Mouse (Mus musculus): ENCODE data around the gene Abcf2. TPM values are rescaled to one million over a fixed set of nuclear protein-coding genes. Genes with fewer than 3 reads are reported as not detected.
A peak's percentile ranks its signal among the peaks of the same experiment; 100 is the strongest.

The Abcf2 gene
- total RNA-seq (2022): 10 to 100 TPM; 80.5 to 93.3 (median 83.7) TPM

GRCm38 (mm10) chr5:24577183-24577929, at the start of gene Abcf2:
TSS of gene Abcf2 (minus strand) at chr5:24577467.
- DNase-seq (ENCODE audit: low spot score in 2 of 2): peak; percentile 100

- DNase-seq (ENCODE audit: low spot score in 2 of 2): no peak
Observed at GRCm38 (mm10) chr5:24624822-24625120, 47.5 kb upstream of the Abcf2 start.

- peak; percentile 67 to 85 for DNase-seq (ENCODE audit: low spot score in 2 of 2)
Observed at GRCm38 (mm10) chr5:24623986-24624821, 46.9 kb upstream of the Abcf2 start, which contains the start of gene Smarcd3. TSS of gene Smarcd3 (minus strand) at chr5:24624411.

- DNase-seq (ENCODE audit: low spot score in 2 of 2): peak in 1 of 2 experiments; percentile 76
Observed at GRCm38 (mm10) chr5:24623041-24623985, 46.0 kb upstream of the Abcf2 start.

- no peak for DNase-seq (ENCODE audit: low spot score in 2 of 2)
Observed at GRCm38 (mm10) chr5:24622386-24623040, 45.2 kb upstream of the Abcf2 start.

GRCm38 (mm10) chr5:24620626-24621025, 43.4 kb upstream of the Abcf2 start:
- DNase-seq (ENCODE audit: low spot score in 2 of 2): no peak

GRCm38 (mm10) chr5:24620116-24620515, 42.8 kb upstream of the Abcf2 start:
- no peak for DNase-seq (ENCODE audit: low spot score in 2 of 2)

GRCm38 (mm10) chr5:24618921-24619320, 41.7 kb upstream of the Abcf2 start:
- no peak for DNase-seq (ENCODE audit: low spot score in 2 of 2)

GRCm38 (mm10) chr5:24615097-24615496, 37.8 kb upstream of the Abcf2 start:
- DNase-seq (ENCODE audit: low spot score in 2 of 2): no peak

GRCm38 (mm10) chr5:24612302-24612649, 35.0 kb upstream of the Abcf2 start:
- DNase-seq (ENCODE audit: low spot score in 2 of 2): no peak

GRCm38 (mm10) chr5:24611366-24612301, 34.4 kb upstream of the Abcf2 start:
- DNase-seq (ENCODE audit: low spot score in 2 of 2): no peak

- no peak for DNase-seq (ENCODE audit: low spot score in 2 of 2)
Observed at GRCm38 (mm10) chr5:24609388-24609787, 32.1 kb upstream of the Abcf2 start.

GRCm38 (mm10) chr5:24605980-24606665, 28.9 kb upstream of the Abcf2 start:
- DNase-seq (ENCODE audit: low spot score in 2 of 2): no peak

- no peak for DNase-seq (ENCODE audit: low spot score in 2 of 2)
Observed at GRCm38 (mm10) chr5:24605321-24605979, 28.2 kb upstream of the Abcf2 start.

- DNase-seq (ENCODE audit: low spot score in 2 of 2): peak in 1 of 2 experiments; percentile 65
Observed at GRCm38 (mm10) chr5:24604656-24605100, 27.4 kb upstream of the Abcf2 start.

- DNase-seq (ENCODE audit: low spot score in 2 of 2): no peak
Observed at GRCm38 (mm10) chr5:24604080-24604655, 26.9 kb upstream of the Abcf2 start.

GRCm38 (mm10) chr5:24603431-24604010, 26.3 kb upstream of the Abcf2 start:
- DNase-seq (ENCODE audit: low spot score in 2 of 2): no peak
